Mouse (Mus musculus): ENCODE measurements at regions not wholly inside any gene's neighbourhood (a gene's known extent, or its start where the extent isn't known, plus 50 kb on each side); places are given as distances from the start of the nearest gene placed in this dataset.
"Not testable (repeated sequence)": the region's sequence is repeated elsewhere in the genome, so short reads cannot be mapped to it uniquely, and the experiment has no call there.

- TF ChIP-seq CTCF (IDR thresholded peaks at IDR 0.05; ENCODE audit: control insufficient read depth, insufficient read depth, insufficient replicate concordance, low read depth, low read length); POLR2A (IDR thresholded peaks at IDR 0.05; ENCODE audit: control insufficient read depth, low read depth, low read length): not testable (repeated sequence)
Observed at GRCm38 (mm10) chrX:135085770-135086553, 77.0 kb upstream of the Zmat1 start.

Measured in testis, adult 2 months (tissue).